Mouse (Mus musculus): Measurements from ENCODE around the gene Nfkbil1. TPM values are rescaled to one million over a fixed set of nuclear protein-coding genes. Genes with fewer than 3 reads are reported as not detected.
A peak's percentile ranks its signal among the peaks of the same experiment; 100 is the strongest.

Gene Nfkbil1
- polyA plus RNA-seq, 1 experiment = 36.3 TPM

DNA sequence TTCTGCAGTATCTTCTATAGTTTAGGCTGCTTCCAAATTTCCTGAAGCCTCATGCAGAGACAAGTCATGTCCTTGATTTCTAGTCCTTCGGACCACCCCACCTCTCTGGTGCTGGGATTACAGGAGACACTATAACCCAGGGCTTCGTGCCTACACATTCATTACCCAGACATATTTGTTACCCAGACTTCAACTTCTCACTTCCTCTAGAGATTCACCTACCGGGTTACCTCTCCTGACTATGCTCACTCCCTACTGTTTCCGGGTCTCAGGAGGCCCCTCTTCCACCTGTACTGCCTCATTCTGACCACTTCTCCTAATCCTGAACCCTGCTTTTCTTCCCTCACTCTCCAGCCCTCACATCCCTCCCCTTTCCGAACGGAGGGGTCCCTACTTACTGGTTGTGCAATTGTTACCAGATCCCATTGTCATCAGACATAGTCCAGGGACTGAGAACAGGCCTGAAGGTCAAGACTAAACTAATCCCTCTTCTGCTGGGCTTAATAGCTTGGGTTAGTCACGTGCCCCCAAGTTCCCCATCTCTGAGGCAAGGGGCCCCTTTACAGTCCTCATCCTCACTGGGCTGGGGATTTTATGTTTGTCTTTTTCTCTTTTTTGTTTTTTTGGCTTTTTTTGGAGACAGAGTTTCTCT is 47.5 kb downstream of the Nfkbil1 start, which contains the start of gene Lst1:
TSS of gene Lst1 (minus strand) at position 481 of the 652 bp plus-strand sequence.
- Histone ChIP-seq H3K27ac (ENCODE audit: insufficient read depth, low read depth, low read length) (peak within 1 kb of the TSS; percentile 17; the same call in 1 of the 2 replicates), H3K27me3 (ENCODE audit: control insufficient read depth, insufficient read depth, low read length) (no peaks in the 10 kb centered on the region), H3K4me3 (ENCODE audit: low read depth, low read length) (no peak within 1 kb of the TSS), H3K4me1 (ENCODE audit: control insufficient read depth, insufficient read depth, insufficient read length, low read length) (no peaks in the 10 kb centered on the region; the same call in none of the 2 replicates), H3K36me3 (ENCODE audit: control insufficient read depth, insufficient read depth, low read length) (no peaks in the 10 kb centered on the region)
- no peak for TF ChIP-seq CTCF (IDR thresholded peaks at IDR 0.05; ENCODE audit: extremely low read depth, insufficient read length, insufficient replicate concordance, low read depth, low read length)
- no peak for TF ChIP-seq POLR2A (IDR thresholded peaks at IDR 0.05; ENCODE audit: low read depth, low read length)
- 68% methylated on average over 7 of the region's 7 CpGs for WGBS

GRCm38 (mm10) chr17:35187345-35187744 is 48.2 kb downstream of the Nfkbil1 start:
- peak overlapping the region; percentile 13; the same call in 1 of the 2 replicates for H3K27ac ChIP-seq (ENCODE audit: insufficient read depth, low read depth, low read length)
- H3K4me1 ChIP-seq (ENCODE audit: control insufficient read depth, insufficient read depth, insufficient read length, low read length) = no peaks in the 10 kb centered on the region; the same call in none of the 2 replicates
- H3K27me3 ChIP-seq (ENCODE audit: control insufficient read depth, insufficient read depth, low read length) = no peaks in the 10 kb centered on the region
- no peak for TF ChIP-seq POLR2A (IDR thresholded peaks at IDR 0.05; ENCODE audit: low read depth, low read length)
- no peak for TF ChIP-seq CTCF (IDR thresholded peaks at IDR 0.05; ENCODE audit: extremely low read depth, insufficient read length, insufficient replicate concordance, low read depth, low read length)
- no peak overlapping the region for H3K4me3 ChIP-seq (ENCODE audit: low read depth, low read length)
- WGBS = 70% methylated on average over 4 of the region's 4 CpGs
- H3K36me3 ChIP-seq (ENCODE audit: control insufficient read depth, insufficient read depth, low read length) = no peaks in the 10 kb centered on the region

DNA sequence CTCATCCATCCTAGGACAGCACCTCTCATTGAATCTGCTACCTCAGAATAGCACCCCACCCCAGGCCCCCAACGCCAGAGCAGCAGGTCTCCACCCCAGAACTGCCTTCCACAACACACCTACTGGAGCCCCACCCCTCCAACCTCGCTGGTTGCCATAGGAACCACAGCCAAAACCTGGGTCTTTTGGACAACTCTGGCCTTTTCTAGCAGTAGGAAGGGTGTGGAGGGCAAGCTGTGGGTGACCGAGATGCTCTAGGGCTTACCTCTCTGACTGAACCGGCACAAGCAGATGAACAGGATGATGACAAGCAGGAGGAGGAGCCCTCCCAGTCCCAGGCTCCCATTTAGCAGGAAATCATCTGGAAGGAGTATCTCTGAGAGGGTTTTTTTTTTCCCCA is 48.9 kb downstream of the Nfkbil1 start:
- Histone ChIP-seq H3K4me3 (ENCODE audit: low read depth, low read length) (peak overlapping the region; percentile 33), H3K36me3 (ENCODE audit: control insufficient read depth, insufficient read depth, low read length) (no peaks in the 10 kb centered on the region), H3K4me1 (ENCODE audit: control insufficient read depth, insufficient read depth, insufficient read length, low read length) (no peaks in the 10 kb centered on the region; the same call in none of the 2 replicates), H3K27me3 (ENCODE audit: control insufficient read depth, insufficient read depth, low read length) (no peaks in the 10 kb centered on the region), H3K27ac (ENCODE audit: insufficient read depth, low read depth, low read length) (peak overlapping the region; percentile 19; the same call in 1 of the 2 replicates)
- WGBS = 6% methylated on average over 4 of the region's 4 CpGs
- no peak; the same call in 1 of the 2 replicates for TF ChIP-seq POLR2A (IDR thresholded peaks at IDR 0.05; ENCODE audit: low read depth, low read length)
- no peak for TF ChIP-seq CTCF (IDR thresholded peaks at IDR 0.05; ENCODE audit: extremely low read depth, insufficient read length, insufficient replicate concordance, low read depth, low read length)

GRCm38 (mm10) chr17:35185639-35186611 is 49.7 kb downstream of the Nfkbil1 start:
- peak overlapping the region; percentile 68 for H3K27ac ChIP-seq (ENCODE audit: insufficient read depth, low read depth, low read length)
- no peaks in the 10 kb centered on the region; the same call in none of the 2 replicates for H3K4me1 ChIP-seq (ENCODE audit: control insufficient read depth, insufficient read depth, insufficient read length, low read length)
- H3K27me3 ChIP-seq (ENCODE audit: control insufficient read depth, insufficient read depth, low read length) = no peaks in the 10 kb centered on the region
- no peaks in the 10 kb centered on the region for H3K36me3 ChIP-seq (ENCODE audit: control insufficient read depth, insufficient read depth, low read length)
- WGBS = 3% methylated on average over 18 of the region's 18 CpGs
- H3K4me3 ChIP-seq (ENCODE audit: low read depth, low read length) = peak overlapping the region; percentile 33
- TF ChIP-seq CTCF (IDR thresholded peaks at IDR 0.05; ENCODE audit: extremely low read depth, insufficient read length, insufficient replicate concordance, low read depth, low read length) (no peak), POLR2A (IDR thresholded peaks at IDR 0.05; ENCODE audit: low read depth, low read length) (no peak)

- Histone ChIP-seq H3K36me3 (ENCODE audit: control insufficient read depth, insufficient read depth, low read length) (no peaks in the 10 kb centered on the region), H3K27ac (ENCODE audit: insufficient read depth, low read depth, low read length) (no peak overlapping the region), H3K4me3 (ENCODE audit: low read depth, low read length) (no peak overlapping the region), H3K4me1 (ENCODE audit: control insufficient read depth, insufficient read depth, insufficient read length, low read length) (no peaks in the 10 kb centered on the region), H3K27me3 (ENCODE audit: control insufficient read depth, insufficient read depth, low read length) (no peaks in the 10 kb centered on the region)
- no peak for TF ChIP-seq POLR2A (IDR thresholded peaks at IDR 0.05; ENCODE audit: low read depth, low read length)
- no peak for TF ChIP-seq CTCF (IDR thresholded peaks at IDR 0.05; ENCODE audit: extremely low read depth, insufficient read length, insufficient replicate concordance, low read depth, low read length)
- 82% methylated on average over 5 of the region's 5 CpGs for WGBS
Measured at GRCm38 (mm10) chr17:35180093-35180492, 55.5 kb downstream of the Nfkbil1 start.

DNA sequence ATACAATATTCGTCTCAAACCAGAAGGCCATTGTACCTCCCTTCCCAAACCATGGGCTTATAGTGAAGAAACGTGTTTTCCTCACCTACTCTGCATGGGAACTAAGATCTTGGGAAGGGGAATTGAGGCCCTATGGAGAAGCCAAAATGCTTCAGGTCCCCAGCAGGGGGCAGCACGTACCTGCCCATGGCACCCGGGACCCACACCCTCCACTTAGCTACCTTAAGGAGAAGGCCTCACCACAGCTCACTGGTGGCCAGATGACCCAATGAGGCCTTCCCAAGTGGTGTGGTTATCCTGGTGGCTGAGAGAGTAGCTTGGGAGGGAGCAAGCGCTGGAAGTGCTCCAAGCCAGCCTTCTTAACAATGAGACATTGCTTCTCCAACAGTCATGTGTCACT is 57.1 kb downstream of the Nfkbil1 start:
- Histone ChIP-seq H3K4me3 (ENCODE audit: low read depth, low read length) (no peak overlapping the region), H3K27ac (ENCODE audit: insufficient read depth, low read depth, low read length) (no peak overlapping the region), H3K27me3 (ENCODE audit: control insufficient read depth, insufficient read depth, low read length) (no peaks in the 10 kb centered on the region), H3K36me3 (ENCODE audit: control insufficient read depth, insufficient read depth, low read length) (no peaks in the 10 kb centered on the region), H3K4me1 (ENCODE audit: control insufficient read depth, insufficient read depth, insufficient read length, low read length) (peaks cover 8% of the 10 kb centered on the region)
- whole genome bisulfite sequencing = 18% methylated on average over 5 of the region's 5 CpGs
- TF ChIP-seq CTCF (IDR thresholded peaks at IDR 0.05; ENCODE audit: extremely low read depth, insufficient read length, insufficient replicate concordance, low read depth, low read length) (peak; percentile 93), POLR2A (IDR thresholded peaks at IDR 0.05; ENCODE audit: low read depth, low read length) (no peak)
